Mouse (Mus musculus) erythroid progenitor cell, adult 5-6 weeks (primary cell): ENCODE data around the gene Coro6. TPM values are rescaled to one million over a fixed set of nuclear protein-coding genes. Genes with fewer than 3 reads are reported as not detected.

Experiments
- ATAC-seq: replicated peaks from 2 replicates; pipeline ENCODE4 v1.8.0; 2016; ENCODE audit warnings: moderate number of reproducible peaks, mild to moderate bottlenecking, moderate TSS enrichment, inconsistent platforms; ENCODE audit not compliant: poor library complexity, low FRiP score, severe bottlenecking
- total RNA-seq, 2 experiments: library from RNA; stranded (forward) in 1 of 2; stranded (reverse) in 1 of 2; fragments of 150-400 nt in 1 of 2; fragments of 186-747, 209-891 nt in 1 of 2; gene quantifications; 2 replicates each; pipeline versions ENCODE4 v1.2.3 to v1.2.4; 2015 to 2017; ENCODE audit warnings: low replicate concordance in 2 of 2

The Coro6 gene
- not detected in 2 replicates for total RNA-seq (2015; ENCODE audit: low replicate concordance)
- not detected in 2 replicates for total RNA-seq (2017; ENCODE audit: low replicate concordance)

DNA sequence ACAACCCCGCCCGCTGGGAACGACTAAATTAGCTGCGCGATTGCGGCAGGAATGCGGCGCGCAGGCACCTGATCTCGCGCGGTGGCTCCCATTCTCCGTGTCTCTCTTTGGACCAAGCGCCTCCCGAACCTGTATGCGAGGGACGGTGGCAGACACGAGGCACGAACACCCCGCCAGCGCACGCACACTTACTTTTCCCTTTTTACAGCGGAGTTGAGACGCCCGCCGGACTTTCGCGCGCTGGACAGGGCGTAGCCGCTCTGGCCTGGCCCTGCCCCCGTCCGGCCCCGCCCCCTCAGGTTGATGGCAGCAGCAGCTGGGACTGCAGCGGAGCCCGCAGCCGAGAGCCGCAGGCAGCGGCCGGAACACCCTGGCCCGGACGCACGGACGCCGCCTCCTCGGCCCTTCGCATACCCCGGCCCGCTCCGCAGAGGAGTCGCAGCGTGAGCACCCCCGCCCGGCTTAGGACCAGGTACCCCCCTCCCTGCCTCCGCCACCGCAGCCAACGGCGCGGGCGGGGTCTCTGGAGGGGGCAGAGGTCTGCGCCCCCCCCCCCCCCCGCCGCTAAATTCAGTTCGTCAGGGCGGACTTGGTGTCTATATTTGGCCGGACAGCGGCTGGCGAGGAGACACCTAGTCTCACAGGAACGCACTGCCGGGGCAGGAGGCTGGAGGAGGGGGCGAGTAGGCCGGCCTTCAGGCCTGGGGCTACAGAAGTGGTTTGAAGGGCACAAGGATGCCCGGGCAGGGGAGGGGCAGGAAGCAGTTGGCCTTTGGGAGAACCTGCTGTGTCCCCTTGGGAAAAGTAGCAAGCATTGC lies at the start of gene Coro6:
Coro6 (plus strand) TSS at position 129 of the 818 bp plus-strand sequence.
- ATAC-seq = peak; percentile 42

- no peak for ATAC-seq
Observed at GRCm38 (mm10) chr11:77414141-77414839, 47.9 kb upstream of the Coro6 start.

DNA sequence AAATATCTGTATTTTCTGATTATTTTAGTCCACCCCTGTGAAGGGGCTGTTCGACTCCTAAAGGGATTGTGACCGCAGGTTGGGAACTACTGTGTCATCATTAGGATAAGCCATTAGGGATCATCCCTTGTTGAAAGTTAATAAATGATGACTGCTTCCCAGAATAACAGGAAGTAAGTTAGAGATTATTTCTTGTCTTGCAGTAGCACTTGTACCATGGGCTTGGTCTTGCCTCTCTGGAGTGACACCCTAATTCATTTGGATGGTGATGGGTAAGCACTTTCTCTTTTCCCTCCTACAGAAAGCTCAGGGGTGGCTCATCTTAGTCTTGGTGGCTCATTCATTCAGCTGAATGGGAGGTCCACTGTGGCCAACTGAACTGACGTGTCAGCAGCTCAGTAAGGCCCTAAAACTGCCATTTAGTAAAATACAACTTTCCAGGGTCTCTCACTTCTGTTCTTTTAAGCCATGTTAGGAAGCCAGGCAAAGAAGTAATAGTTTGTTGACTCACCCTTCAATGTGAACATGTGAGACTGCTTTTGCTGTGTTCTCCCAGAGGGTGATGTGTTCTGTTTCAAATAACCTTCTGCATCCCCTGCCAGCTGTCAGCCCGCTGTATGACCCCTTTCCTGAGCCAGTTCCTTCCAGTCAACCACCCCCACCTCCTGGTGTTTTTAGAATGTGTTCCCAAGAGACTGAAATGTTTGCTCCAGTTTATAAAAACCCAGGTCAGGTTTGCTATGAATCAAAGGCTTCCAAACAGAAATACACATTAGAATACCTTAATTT lies 45.8 kb upstream of the Coro6 start:
- no peak for ATAC-seq

- ATAC-seq = no peak
Observed at GRCm38 (mm10) chr11:77418021-77418420, 44.2 kb upstream of the Coro6 start.

DNA sequence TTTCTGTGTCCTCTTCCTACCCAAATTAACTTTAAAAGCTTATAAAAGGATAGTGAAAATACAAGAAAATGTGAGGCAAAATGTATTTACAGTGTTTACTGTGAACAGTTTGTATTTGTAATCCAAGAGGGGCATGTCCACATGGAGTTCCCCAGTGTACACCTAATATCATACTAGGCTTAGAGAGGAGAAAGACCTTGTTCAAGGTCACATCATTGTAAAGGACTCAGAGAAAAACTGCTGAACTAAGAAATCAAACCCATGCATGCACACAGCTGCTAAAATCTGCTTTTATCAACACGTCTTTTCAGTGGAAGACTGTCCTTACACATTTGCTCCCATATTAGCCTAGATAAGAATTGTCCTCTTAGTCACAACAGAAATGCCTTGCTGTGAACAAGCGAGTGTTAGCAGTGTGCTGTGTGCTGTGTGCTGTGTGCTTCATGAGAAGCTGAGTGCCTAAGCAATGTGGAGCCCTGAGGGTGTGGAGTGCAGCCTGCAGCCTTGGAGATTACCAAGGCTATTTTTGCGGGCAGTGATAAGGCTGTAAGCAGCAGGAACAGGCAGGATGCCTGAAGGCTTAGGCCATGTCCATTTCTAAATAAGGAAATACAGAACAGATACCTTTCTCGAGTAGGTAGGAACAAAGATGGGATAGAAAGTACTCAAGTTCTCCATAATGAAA lies 38.9 kb upstream of the Coro6 start:
- ATAC-seq = peak; percentile 100

- no peak for ATAC-seq
Observed at GRCm38 (mm10) chr11:77428446-77428845, 33.8 kb upstream of the Coro6 start.

DNA sequence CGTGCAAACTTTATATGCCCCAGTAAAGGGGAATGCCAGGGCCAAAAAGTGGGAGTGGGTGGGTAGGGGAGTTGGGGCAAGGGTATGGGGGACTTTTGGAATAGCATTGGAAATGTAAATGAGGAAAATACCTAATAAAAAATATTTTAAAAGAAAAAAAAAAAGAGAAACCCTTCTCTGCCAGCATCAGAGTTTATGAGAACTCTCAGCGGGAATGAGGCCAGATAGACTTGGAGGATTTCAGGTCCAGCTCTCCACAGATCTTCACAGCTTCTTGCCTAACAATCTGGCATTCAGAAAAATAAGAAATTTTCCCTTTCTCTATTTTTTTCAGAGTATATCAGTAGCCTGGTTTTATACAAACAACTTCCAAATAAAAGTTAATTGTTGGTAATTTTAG lies 25.2 kb upstream of the Coro6 start:
- ATAC-seq = no peak

DNA sequence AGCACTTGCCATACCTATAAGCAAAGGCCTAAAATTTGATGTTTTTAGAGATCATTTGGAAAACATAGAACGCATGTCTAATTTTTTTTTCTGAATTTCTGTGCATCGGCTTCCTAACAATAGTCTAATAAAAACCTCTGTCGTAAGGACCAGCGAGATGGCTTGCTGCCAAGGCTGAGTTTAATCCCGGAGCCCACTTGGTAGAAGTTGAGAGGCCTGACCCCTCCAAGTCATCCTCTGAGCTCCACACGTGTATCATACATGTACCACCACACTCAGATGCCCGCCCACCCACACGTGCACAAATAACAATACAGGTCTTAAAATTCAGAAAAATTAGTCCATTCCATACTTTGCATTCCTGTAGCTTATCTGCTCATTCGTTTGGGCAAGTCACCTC lies 22.1 kb upstream of the Coro6 start:
- ATAC-seq = no peak

GRCm38 (mm10) chr11:77441020-77441419 lies 21.2 kb upstream of the Coro6 start:
- ATAC-seq = no peak

GRCm38 (mm10) chr11:77442186-77443170 lies 19.7 kb upstream of the Coro6 start:
- no peak for ATAC-seq

DNA sequence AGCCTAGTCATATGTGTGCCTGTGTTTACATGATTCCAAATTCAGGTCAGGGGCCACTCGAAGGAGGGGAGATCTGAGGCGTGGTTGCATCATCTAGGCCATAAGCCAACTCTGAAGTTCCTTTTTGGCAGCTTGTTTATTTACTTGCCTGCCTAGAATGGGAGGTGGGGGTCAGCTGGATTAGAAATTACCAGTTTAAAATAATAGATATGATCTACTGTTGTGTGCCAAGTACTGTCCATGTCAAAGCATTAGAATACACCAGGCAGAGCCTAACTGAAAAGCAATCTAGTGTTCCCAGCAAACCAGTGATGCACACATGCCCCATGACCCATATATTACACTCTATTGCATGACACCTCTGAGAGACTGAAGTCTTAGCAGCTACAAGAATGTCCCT lies 17.3 kb upstream of the Coro6 start:
- ATAC-seq = no peak

GRCm38 (mm10) chr11:77446628-77447041 lies 15.6 kb upstream of the Coro6 start:
- ATAC-seq = peak; percentile 86

DNA sequence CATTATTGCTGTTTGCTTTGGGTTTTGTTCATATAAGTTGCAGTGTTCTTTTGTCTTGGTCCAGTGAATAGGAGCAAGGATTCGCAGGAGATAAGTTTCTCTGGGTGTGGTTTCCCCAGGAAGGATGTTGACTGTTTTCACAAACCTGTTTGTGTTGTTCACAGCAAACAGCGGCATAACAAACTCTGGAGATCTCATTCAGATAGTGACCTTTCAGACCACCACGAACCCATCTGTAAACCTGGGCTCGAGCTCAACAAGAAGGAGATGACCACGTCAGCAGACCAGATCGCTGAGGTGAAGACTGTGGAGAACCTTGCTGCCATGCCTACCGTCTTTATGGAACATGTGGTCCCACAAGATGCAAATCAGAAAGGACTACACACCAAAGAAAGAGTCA lies 13.0 kb upstream of the Coro6 start:
- no peak for ATAC-seq

DNA sequence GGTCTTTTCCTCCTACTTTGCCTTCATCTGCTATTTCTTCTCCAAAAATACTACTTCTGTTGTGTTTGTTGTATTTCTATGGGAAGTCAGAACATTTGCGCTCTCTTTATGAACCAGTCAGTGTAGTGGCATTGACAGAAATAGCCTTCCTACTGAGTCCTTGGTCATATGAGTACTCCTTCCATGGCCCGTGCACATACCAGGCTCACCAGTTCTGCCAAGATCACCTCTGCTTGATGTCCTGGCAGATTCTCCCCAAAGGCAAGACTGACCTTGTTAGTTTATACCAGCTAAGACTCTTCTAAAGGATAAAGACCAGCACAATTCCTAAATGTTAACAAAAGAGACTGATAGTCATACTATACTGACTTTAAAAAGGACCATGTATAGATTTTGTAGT lies 10.5 kb upstream of the Coro6 start:
- no peak for ATAC-seq

DNA sequence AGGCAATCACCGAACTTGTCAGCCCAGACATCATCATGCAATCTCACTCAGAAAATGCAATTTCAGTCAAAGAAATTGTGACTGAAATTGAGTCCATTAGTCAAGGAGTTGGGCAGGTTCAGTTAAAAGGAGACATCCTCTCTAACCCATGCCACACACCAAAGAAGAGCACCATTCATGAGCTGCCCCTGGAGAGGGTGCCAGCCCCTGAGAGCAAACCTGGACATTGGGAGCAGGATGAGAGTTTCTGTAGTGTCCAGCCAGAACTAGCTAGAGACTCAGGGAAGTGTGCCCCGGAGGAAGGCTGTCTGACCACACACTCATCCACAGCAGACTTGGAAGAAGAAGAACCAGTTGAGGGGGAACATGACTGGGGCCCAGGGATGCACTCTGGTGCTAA lies 8.8 kb upstream of the Coro6 start:
- ATAC-seq = no peak

GRCm38 (mm10) chr11:77455770-77456510 lies 6.3 kb upstream of the Coro6 start:
- no peak for ATAC-seq

DNA sequence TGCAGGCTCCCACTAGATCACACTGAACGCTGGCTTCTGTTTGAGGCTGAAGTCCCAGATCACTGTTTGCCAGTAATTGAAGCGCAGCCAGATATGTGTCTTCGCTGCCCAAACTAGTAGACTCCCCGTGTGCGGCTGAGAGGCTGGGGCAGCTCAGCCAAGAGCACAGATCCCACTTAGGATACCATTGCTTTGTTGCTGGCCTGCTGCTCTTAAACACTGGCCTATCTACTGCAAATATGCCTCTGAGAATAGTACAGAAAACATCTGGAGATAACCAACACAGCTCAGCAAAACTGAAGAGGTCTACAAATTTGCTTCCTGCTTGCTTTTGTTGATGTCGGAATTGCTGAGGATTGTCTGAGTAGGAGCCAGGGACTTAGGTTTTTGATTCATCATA lies 5.3 kb upstream of the Coro6 start:
- ATAC-seq = no peak

DNA sequence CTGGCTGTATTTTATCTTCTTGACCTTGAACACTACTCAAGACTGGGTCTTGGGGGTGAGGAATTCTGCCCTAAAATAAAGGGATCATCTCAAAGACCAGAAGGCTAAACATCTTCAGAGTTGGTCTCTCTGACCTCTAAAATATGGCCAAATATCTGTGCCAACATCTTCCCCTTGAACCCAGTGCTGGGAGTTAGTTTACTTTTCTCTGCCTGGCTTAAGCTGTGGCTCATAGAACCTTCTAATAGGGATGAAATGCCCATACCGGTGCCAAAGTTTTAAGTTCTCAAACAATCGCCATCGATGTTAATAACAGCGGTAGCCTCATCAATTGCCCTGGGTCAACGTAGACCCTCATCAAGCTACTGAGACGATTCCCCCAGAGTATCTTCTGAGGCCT lies 355 bp upstream of the Coro6 start:
- ATAC-seq = no peak
